Mouse (Mus musculus): ENCODE measurements around the gene Cars. TPM values are rescaled to one million over a fixed set of nuclear protein-coding genes. Genes with fewer than 3 reads are reported as not detected.
"Not testable (repeated sequence)": the region's sequence is repeated elsewhere in the genome, so short reads cannot be mapped to it uniquely, and the experiment has no call there.

Gene Cars
- polyA plus RNA-seq, 1 experiment from 2014 or later: 64.9 TPM

DNA sequence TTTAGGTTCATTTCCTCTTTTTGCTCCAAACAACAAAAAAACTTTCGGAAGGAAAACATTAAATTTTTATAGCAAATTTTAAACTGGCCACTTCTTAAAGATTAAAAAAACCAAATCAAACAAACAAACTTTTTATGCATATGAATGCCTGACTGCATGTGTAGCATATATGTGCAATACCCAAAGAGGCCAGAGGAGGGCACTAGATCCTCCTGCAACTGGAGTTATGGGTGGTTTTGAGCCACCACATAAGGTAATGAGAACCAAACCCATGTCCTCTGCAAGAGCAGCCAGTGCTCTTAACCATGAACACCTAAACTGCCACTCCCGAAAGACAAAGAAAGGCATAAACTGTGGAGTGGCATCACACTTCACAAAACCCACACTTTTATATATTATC lies 55.5 kb downstream of the Cars start:
- Histone ChIP-seq H3K4me3 (replicated peaks; ENCODE audit: low read depth, low read length) (no peak overlapping the region), H3K9me3 (ENCODE audit: control insufficient read depth, low read length) (no peaks in the 10 kb centered on the region), H3K4me1 (ENCODE audit: control insufficient read depth, insufficient read depth, low read length) (peaks cover 20% of the 10 kb centered on the region), H3K36me3 (ENCODE audit: control insufficient read depth, insufficient read depth, low read length) (peaks cover 9% of the 10 kb centered on the region), H3K27ac (replicated peaks; ENCODE audit: low read depth, low read length) (no peak overlapping the region), H3K4me2 (ENCODE audit: low read length) (no peak overlapping the region), H3K27me3 (ENCODE audit: control insufficient read depth, insufficient read depth, low read length) (no peaks in the 10 kb centered on the region), H3K9ac (replicated peaks; ENCODE audit: low read length) (no peak overlapping the region)
- ATAC-seq (ENCODE audit: low FRiP score, low TSS enrichment) (no peak), DNase-seq (peak; percentile 48)
- 97% methylated on average over 2 of the region's 2 CpGs for WGBS

DNA sequence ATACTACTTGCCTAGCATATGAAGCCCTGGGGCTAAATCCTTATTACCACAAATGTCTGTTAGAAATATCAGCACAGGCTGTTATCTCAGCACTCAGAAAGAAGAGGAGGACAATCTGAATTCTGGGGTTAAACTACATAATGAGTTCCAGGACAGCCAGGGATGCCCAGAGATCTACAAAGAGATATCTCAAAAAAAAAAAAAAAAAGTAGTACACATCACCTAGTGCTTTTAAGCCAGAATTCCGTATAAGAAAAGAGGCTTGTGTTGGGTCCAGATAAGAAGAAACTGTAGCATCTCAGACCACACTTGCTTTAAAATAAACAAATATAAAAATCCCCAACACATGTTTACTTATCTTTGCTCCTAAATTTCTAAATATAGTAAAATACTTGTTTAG lies 61.2 kb downstream of the Cars start:
- Histone ChIP-seq H3K4me2 (ENCODE audit: low read length) (no peak overlapping the region), H3K4me3 (replicated peaks; ENCODE audit: low read depth, low read length) (no peak overlapping the region), H3K9ac (replicated peaks; ENCODE audit: low read length) (no peak overlapping the region), H3K4me1 (ENCODE audit: control insufficient read depth, insufficient read depth, low read length) (no peaks in the 10 kb centered on the region), H3K27ac (replicated peaks; ENCODE audit: low read depth, low read length) (no peak overlapping the region), H3K36me3 (ENCODE audit: control insufficient read depth, insufficient read depth, low read length) (peaks cover 65% of the 10 kb centered on the region), H3K9me3 (ENCODE audit: control insufficient read depth, low read length) (no peaks in the 10 kb centered on the region), H3K27me3 (ENCODE audit: control insufficient read depth, insufficient read depth, low read length) (no peaks in the 10 kb centered on the region)
- ATAC-seq (ENCODE audit: low FRiP score, low TSS enrichment) (no peak), DNase-seq (no peak)
- WGBS: 93% methylated on average over 1 of the region's 1 CpGs

DNA sequence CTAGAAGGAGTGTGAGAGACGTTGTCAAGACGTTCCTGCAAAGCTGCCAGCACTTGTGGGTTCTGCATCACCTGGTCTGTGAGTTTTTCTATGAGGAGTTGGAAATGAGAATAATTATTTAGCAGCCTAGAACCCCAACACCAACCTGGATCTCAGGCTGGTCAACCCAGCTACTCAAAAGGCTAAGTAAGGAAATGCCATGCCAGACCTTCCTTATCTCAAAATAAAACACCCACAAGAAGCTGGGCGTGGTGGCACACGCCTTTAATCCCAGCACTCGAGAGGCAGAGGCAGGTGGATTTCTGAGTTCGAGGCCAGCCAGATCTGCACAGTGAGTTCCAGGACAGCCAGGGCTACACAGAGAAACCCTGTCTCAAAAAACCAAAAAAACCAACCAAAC lies 61.7 kb downstream of the Cars start:
- not testable (repeated sequence) for H3K4me1 ChIP-seq (ENCODE audit: control insufficient read depth, insufficient read depth, low read length); H3K9ac ChIP-seq (replicated peaks; ENCODE audit: low read length); H3K4me3 ChIP-seq (replicated peaks; ENCODE audit: low read depth, low read length); H3K9me3 ChIP-seq (ENCODE audit: control insufficient read depth, low read length); H3K27me3 ChIP-seq (ENCODE audit: control insufficient read depth, insufficient read depth, low read length); H3K27ac ChIP-seq (replicated peaks; ENCODE audit: low read depth, low read length); ATAC-seq (ENCODE audit: low FRiP score, low TSS enrichment); H3K4me2 ChIP-seq (ENCODE audit: low read length); DNase-seq
- H3K36me3 ChIP-seq (ENCODE audit: control insufficient read depth, insufficient read depth, low read length): peaks cover 70% of the 10 kb centered on the region
- WGBS: 94% methylated on average over 6 of the region's 6 CpGs

DNA sequence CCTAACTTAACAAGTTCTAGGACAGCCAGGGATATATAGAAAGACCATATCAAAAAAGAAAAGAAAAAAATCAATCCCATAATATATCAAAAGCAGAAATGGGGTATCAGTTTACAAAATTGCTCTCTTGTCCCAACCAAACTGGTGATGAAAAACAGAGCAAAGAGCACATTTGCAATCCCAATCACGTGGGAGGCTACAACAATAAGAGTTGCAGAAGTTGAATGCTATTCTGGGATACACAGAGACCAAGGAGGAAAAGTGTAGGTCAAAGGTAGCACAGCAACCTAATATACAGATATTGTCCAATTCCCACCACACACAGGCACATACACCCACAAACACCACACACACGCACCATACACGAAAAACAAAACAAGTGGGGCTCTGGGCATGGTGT lies 63.6 kb downstream of the Cars start:
- Histone ChIP-seq H3K27me3 (ENCODE audit: control insufficient read depth, insufficient read depth, low read length) (no peaks in the 10 kb centered on the region), H3K36me3 (ENCODE audit: control insufficient read depth, insufficient read depth, low read length) (peaks cover 89% of the 10 kb centered on the region), H3K27ac (replicated peaks; ENCODE audit: low read depth, low read length) (no peak overlapping the region), H3K9me3 (ENCODE audit: control insufficient read depth, low read length) (no peaks in the 10 kb centered on the region), H3K4me1 (ENCODE audit: control insufficient read depth, insufficient read depth, low read length) (no peaks in the 10 kb centered on the region), H3K4me2 (ENCODE audit: low read length) (no peak overlapping the region), H3K9ac (replicated peaks; ENCODE audit: low read length) (no peak overlapping the region), H3K4me3 (replicated peaks; ENCODE audit: low read depth, low read length) (no peak overlapping the region)
- no peak for DNase-seq
- no peak for ATAC-seq (ENCODE audit: low FRiP score, low TSS enrichment)
- WGBS: 97% methylated on average over 3 of the region's 3 CpGs

DNA sequence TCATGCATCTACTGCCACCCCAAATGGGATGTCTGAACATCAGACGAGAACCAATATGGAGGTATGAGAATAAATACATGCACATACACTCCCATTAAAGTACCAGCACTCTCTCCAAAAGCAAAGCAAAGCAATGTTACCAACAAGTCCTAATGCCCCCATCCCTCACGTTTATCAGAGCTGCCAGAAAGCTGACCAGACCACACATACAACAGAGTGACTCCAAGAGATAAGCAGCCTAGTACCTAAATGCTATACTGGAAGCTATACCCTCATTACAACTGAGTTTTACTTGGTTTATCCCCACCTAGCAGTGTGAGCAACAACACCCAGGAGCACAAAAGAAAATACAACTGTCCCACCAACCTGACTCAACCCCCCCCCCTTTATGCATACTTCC lies 66.6 kb downstream of the Cars start:
- ATAC-seq (ENCODE audit: low FRiP score, low TSS enrichment) (no peak), DNase-seq (no peak)
- H3K4me2 ChIP-seq (ENCODE audit: low read length): no peak overlapping the region
- H3K9ac ChIP-seq (replicated peaks; ENCODE audit: low read length): no peak overlapping the region
- no peaks in the 10 kb centered on the region for H3K4me1 ChIP-seq (ENCODE audit: control insufficient read depth, insufficient read depth, low read length)
- WGBS: 90% methylated on average over 2 of the region's 2 CpGs
- no peaks in the 10 kb centered on the region for H3K27me3 ChIP-seq (ENCODE audit: control insufficient read depth, insufficient read depth, low read length)
- no peak overlapping the region for H3K27ac ChIP-seq (replicated peaks; ENCODE audit: low read depth, low read length)
- H3K9me3 ChIP-seq (ENCODE audit: control insufficient read depth, low read length): no peaks in the 10 kb centered on the region
- H3K36me3 ChIP-seq (ENCODE audit: control insufficient read depth, insufficient read depth, low read length): peaks cover 96% of the 10 kb centered on the region
- no peak overlapping the region for H3K4me3 ChIP-seq (replicated peaks; ENCODE audit: low read depth, low read length)

DNA sequence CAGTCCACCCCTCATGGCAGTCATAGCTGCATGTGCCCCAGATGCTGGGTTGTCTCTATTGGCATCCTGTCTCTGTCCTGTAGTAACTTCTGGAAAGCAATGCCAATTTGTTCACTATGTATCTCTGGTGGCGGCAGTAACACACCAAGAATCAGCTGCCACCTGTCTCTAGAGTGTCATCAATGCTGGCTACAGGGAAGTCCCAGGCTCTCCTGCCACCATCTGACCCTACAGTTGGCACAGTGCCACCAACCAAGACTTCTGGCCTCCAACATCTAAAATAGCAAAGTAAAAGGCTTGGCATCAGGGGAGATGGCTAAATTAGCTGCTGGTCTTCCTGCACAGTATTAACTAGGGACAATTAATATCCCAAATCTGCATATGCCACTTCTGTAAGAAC lies 67.5 kb downstream of the Cars start:
- Histone ChIP-seq H3K27ac (replicated peaks; ENCODE audit: low read depth, low read length) (no peak overlapping the region), H3K27me3 (ENCODE audit: control insufficient read depth, insufficient read depth, low read length) (no peaks in the 10 kb centered on the region), H3K36me3 (ENCODE audit: control insufficient read depth, insufficient read depth, low read length) (peaks cover 96% of the 10 kb centered on the region), H3K4me3 (replicated peaks; ENCODE audit: low read depth, low read length) (no peak overlapping the region), H3K9ac (replicated peaks; ENCODE audit: low read length) (no peak overlapping the region), H3K9me3 (ENCODE audit: control insufficient read depth, low read length) (no peaks in the 10 kb centered on the region), H3K4me2 (ENCODE audit: low read length) (no peak overlapping the region), H3K4me1 (ENCODE audit: control insufficient read depth, insufficient read depth, low read length) (no peaks in the 10 kb centered on the region)
- DNase-seq (no peak), ATAC-seq (ENCODE audit: low FRiP score, low TSS enrichment) (no peak)
- 84% methylated on average over 1 of the region's 1 CpGs for WGBS

DNA sequence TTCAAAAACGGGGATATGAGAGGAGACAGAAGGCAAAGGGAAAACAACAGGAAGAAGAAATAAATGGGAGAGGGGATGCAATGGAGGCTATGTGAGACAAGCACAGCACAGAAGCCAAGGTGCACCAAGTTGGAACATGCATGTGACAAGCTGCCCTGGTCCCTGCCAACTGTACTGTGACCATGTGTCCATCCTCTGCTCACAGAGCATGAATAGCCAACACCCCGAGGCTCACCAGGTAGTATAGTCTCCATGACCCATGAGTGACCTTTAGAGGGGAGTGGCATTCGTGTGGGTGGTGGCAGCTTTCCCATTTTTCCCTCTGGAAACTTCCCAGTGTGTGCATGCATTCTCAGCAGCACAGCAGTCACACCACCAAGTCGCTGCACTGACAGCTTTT lies 80.6 kb downstream of the Cars start:
- Histone ChIP-seq H3K27ac (replicated peaks; ENCODE audit: low read depth, low read length) (no peak overlapping the region), H3K36me3 (ENCODE audit: control insufficient read depth, insufficient read depth, low read length) (peaks cover 99% of the 10 kb centered on the region), H3K4me1 (ENCODE audit: control insufficient read depth, insufficient read depth, low read length) (no peaks in the 10 kb centered on the region), H3K4me3 (replicated peaks; ENCODE audit: low read depth, low read length) (no peak overlapping the region), H3K9ac (replicated peaks; ENCODE audit: low read length) (no peak overlapping the region), H3K9me3 (ENCODE audit: control insufficient read depth, low read length) (no peaks in the 10 kb centered on the region), H3K4me2 (ENCODE audit: low read length) (no peak overlapping the region), H3K27me3 (ENCODE audit: control insufficient read depth, insufficient read depth, low read length) (no peaks in the 10 kb centered on the region)
- DNase-seq (no peak), ATAC-seq (ENCODE audit: low FRiP score, low TSS enrichment) (no peak)
- 90% methylated on average over 4 of the region's 4 CpGs for WGBS

DNA sequence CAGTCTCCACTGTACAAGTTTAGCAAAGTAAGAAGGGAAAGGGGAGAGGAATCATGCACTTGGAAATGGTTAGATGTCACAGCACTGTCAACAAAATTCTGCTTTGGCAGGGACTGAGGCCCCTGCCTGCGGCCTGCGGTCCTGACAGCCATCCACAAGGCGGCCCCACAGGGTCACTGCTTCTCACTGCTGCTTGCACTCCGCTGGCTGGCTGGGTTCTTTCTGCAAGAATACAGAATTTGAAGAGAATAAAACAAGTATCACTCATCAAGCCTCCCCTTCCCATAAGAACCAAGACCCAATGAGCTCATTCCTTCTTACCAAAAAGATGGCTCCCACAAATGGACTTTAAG lies 85.5 kb downstream of the Cars start:
- no peak overlapping the region for H3K27ac ChIP-seq (replicated peaks; ENCODE audit: low read depth, low read length)
- no peak overlapping the region for H3K9ac ChIP-seq (replicated peaks; ENCODE audit: low read length)
- no peaks in the 10 kb centered on the region for H3K27me3 ChIP-seq (ENCODE audit: control insufficient read depth, insufficient read depth, low read length)
- no peak for ATAC-seq (ENCODE audit: low FRiP score, low TSS enrichment)
- no peak for DNase-seq
- no peaks in the 10 kb centered on the region for H3K9me3 ChIP-seq (ENCODE audit: control insufficient read depth, low read length)
- no peak overlapping the region for H3K4me3 ChIP-seq (replicated peaks; ENCODE audit: low read depth, low read length)
- H3K4me2 ChIP-seq (ENCODE audit: low read length): no peak overlapping the region
- no peaks in the 10 kb centered on the region for H3K4me1 ChIP-seq (ENCODE audit: control insufficient read depth, insufficient read depth, low read length)
- WGBS: 93% methylated on average over 4 of the region's 4 CpGs
- H3K36me3 ChIP-seq (ENCODE audit: control insufficient read depth, insufficient read depth, low read length): peaks cover 76% of the 10 kb centered on the region

DNA sequence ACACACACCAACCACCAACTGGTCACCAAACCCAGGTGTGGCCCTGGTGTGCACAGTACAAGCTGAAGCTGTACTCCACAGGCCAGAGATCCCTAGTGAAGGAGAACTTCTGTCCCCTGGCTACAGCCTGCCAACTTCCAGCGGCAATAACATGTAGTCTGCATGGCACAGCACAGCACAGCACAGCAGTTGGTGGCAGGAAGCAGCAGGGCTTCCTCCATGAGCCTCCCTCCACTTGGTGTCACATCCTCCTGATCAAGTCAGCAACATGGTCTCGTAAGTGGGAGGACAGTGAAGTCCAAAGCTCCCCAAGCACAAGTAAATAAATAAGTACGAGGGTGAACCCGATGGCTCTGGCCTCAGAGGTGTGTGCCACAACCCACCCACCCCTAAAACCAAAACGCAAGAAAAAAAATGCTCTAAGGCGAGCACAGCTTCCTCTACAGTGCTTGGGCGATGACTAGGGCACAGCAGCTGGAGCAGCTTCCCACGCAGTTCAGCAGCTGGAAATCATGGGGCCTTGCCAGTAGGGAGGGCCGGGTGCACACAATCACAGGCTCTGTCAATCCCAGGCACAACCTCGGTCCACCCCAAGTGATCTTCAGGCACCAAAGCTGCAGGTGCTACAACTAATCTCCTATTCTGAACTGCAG lies 86.0 kb downstream of the Cars start:
- Histone ChIP-seq H3K36me3 (ENCODE audit: control insufficient read depth, insufficient read depth, low read length) (peaks cover 71% of the 10 kb centered on the region), H3K9me3 (ENCODE audit: control insufficient read depth, low read length) (no peaks in the 10 kb centered on the region), H3K27me3 (ENCODE audit: control insufficient read depth, insufficient read depth, low read length) (no peaks in the 10 kb centered on the region), H3K4me1 (ENCODE audit: control insufficient read depth, insufficient read depth, low read length) (no peaks in the 10 kb centered on the region), H3K9ac (replicated peaks; ENCODE audit: low read length) (no peak overlapping the region), H3K4me3 (replicated peaks; ENCODE audit: low read depth, low read length) (no peak overlapping the region), H3K4me2 (ENCODE audit: low read length) (no peak overlapping the region), H3K27ac (replicated peaks; ENCODE audit: low read depth, low read length) (no peak overlapping the region)
- ATAC-seq (ENCODE audit: low FRiP score, low TSS enrichment) (no peak), DNase-seq (no peak)
- 93% methylated on average over 10 of the region's 10 CpGs for WGBS

All from midbrain, embryonic 14.5 days (tissue).